Mouse (Mus musculus) frontal cortex, adult 2 months (tissue): ENCODE data around the gene Nap1l1. TPM values are rescaled to one million over a fixed set of nuclear protein-coding genes. Genes with fewer than 3 reads are reported as not detected.
"Not testable (repeated sequence)": the region's sequence is repeated elsewhere in the genome, so short reads cannot be mapped to it uniquely, and the experiment has no call there.

ENCODE experiments used
- DNase-seq, 2 experiments: peaks; one replicate each; pipeline ENCODE4 v3.0.0; 2022; ENCODE audit warnings: low spot score in 1 of 2; ENCODE audit errors: extremely low spot score in 1 of 2
- polyA plus RNA-seq: library from polyadenylated mRNA; depleted of rRNA; stranded (reverse); fragments of >200 nt; gene quantifications from 2 replicates; pipeline ENCODE4 v1.2.3, GENCODE M21; 2012

The Nap1l1 gene
- polyA plus RNA-seq, 1 experiment: 267 TPM

DNA sequence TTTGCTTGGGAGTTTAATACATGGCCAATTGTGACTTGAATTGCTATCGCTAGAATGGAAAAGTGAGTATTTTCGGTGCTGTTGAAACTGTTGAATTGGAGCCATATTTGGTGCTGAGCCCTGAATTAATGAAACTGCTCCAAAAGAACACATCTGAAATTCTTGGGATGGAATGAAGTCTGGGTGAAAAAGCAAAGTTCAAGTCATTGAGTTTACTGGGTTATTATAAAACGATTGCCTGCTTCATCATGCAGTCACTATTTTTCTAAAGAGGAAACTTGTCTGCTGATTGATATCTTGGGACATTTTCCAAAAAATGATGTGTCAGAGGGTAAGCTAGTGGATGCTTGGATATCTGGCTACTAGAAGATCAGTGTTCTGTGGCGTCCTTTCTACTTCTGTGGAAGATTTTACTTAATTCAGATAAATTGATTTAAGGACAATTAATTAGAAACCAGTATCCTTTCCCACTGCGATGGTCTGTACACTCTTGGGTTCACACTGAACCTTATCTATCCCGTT lies 4.0 kb downstream of the Nap1l1 start:
- DNase-seq: no peak

DNA sequence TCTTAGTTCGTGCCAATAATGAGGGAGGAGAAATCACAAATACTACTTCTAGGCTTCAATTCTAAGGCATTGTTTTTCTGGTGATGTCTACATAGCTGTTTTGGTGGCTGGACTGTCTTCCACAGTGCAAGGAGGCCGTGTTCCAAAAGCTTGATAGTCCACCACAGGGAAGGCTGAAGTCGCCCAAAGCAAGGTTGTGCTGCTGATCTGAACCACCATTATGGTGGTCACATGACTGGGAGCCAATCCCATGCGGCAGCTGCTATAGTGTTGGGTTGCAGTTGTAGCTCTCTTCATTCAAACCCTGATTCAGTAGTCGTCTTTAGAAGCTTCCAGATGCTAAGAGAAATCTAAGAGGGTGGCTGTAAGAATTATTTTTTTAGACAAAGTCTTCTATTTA lies 6.6 kb downstream of the Nap1l1 start:
- no peak for DNase-seq

DNA sequence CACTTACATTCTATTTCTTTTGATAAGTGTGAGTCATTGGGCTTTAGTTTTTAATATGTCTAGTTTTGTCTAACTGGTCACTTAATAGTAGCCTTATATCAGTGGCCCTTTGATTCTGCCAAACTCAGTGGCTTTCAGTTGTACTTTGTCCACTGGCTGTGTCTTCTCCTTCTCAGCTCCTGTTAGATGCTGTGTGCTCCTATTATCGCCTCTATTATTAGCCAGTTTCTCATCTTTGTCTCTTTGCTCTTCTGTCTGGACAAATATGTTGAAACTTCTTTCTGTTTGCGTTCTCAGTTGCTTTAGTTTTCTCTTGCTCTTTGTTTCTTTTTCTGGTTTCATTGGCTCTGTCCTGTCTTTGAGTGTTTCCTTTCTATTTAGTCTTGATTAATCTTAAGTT lies 9.6 kb downstream of the Nap1l1 start:
- no peak for DNase-seq

DNA sequence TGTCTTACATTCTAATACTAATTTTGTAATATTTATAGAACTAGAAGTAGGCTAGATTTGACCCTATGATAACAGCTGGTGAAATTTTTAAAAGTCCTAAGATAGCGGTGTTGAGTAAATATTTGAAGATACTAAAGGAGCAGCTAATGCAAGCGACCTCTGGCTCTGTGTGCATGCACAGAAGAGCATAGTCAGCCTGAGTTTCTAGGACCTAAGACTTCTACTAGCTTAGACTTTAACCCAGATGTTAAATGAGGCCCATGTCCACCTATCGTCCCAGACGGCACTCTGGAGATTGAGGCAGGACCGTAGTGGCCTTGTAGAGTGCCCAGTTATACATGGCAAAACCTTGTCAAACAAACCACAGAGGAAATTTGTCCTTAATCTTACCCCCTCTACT lies 11.1 kb downstream of the Nap1l1 start:
- DNase-seq: no peak

DNA sequence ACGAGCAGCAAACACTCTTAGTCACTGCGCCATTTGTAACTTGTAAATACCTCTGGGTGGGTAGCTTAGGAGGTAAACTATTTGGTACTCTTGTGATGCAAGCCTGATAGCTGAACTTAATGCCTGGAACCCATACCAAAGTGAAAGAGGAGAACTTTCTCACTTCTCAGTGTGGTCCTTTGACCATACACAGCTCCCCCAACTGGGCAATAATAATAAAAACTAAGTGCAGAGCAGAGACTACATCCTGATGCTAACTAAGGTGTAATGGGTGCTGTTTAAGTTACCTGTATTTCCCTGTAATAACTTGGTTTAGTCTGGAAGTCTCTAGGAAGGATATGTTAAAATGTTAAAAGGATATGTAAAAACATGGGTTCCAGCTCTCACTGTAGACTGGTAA lies 15.8 kb downstream of the Nap1l1 start:
- DNase-seq: no peak

DNA sequence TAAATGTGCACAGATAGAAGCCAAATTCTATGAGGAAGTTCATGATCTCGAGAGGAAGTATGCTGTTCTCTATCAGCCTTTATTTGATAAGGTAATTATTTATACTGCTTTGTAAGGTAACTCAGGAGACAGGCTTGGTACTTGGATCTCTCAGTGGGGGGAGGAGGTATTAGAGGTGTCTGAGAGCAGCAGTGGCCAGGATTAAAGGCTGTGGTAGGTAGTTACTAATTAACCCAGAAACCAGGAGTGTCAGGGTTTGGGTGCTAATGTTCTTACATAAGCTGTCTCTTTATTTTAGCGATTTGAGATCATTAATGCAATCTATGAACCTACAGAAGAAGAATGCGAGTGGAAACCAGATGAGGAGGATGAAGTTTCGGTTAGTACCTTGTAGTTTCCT lies 17.1 kb downstream of the Nap1l1 start:
- not testable (repeated sequence) for DNase-seq

DNA sequence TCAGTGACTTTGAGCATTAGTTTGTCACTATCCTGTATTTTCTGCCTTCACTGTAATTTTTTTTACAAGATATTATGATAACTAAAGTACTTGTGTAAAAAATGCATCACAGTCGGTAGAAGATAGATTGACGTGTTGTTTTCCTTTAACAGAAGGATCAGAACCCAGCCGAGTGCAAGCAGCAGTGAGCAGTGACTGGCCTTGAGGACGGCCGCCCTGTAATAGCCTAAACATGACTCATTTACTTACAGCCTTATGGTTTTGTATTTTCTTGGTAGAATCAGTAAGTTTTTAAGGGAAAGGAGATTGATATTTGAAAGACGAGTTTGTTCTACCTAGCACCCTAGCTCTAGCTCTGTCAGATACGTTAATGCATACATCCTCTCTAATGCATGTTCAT lies 22.9 kb downstream of the Nap1l1 start:
- DNase-seq: no peak

DNA sequence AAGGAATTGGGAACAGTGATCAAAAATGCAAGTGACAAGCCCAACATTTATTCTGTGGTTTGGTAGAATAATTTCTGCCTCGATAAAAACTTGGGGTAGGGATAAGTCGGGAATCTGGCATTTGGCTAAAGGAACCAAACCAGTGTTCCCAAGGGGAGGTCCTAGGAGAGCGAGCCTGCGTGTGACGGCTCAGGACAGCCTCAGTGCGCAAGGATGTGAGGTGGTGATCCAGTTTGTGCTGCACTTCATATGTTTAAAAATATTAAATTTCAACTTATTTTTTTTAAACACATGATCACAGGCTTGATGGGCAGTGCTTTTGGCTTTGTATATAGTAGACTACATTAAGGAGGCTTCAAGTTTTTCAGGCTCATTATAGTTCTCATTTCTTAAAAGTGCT lies 26.9 kb downstream of the Nap1l1 start:
- no peak for DNase-seq

DNA sequence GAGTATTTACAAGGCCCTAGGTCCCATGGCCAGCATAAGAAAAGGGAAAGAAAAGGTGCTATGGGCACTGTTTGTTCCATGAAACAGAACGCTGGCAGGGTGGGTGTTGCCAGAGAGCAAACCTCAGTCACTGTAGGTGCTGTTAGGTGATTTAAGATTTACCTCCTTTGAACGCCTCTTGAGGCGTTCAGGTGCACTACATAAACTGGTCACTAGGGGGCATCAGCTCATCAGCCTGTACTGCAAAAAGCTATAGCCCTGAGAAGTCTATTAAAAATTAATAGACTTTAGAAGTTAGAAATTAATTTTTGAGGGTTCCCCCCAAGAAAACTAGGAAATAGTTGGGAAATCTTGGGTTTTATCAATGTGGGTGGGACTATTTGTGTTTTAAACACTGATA lies 30.0 kb downstream of the Nap1l1 start:
- DNase-seq: peak; percentile 60 to 95

DNA sequence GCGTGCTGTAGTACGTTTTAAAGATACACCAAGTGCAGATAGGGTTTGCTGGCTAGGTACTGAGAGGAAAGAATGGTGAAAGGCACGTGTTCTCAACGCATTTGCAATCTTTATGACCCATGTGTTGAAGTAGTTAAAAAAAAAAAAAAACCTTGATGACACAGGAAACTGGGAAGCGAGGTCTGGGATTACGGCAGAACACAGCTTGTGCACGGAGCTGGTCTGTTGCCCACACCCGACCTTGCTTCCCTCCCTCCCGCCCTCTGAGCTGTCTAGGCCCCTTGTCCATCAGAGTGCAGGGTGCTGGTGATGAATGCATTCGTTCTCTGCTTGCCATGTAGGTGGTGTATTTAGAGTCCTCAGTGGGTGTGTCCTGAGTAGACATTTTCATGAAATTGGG lies 30.7 kb downstream of the Nap1l1 start:
- no peak for DNase-seq

DNA sequence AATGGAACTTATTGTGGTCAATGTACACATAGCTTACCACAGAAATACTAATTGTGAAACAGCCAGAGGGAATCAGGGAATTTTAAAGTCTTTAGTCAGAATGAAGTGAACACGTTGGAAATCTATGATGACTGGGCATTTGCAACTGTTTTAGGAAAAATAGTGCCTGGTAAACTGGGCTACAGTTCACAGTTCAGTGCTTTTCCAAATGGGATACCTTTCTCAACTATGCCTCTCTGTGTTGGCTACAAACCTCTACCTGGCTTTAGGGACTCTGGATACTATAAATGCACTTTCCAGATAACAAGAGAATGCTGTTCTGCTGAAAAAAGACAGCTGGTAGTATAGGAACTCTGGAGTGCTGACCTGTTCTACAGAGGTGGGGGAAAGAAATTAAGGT lies 31.6 kb downstream of the Nap1l1 start:
- DNase-seq: no peak

DNA sequence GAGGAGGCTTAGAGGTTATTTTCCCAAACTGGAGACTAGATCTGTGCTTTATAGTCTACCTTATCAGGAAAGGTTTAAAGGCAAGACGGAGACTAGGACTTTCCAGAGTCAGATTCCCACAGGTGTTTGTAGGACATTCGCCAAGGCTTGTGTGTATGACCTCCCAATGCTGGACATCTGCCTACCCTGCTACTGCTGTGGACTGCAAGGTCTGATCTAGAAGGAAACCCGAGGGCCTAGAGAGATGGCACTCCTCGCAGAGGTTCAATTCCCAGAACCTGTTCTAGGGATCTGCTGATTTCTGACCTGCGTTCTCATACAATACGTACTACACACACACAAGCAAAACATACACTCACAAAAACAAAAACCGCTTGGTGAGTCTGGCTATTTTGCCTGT lies 32.4 kb downstream of the Nap1l1 start:
- DNase-seq: no peak

DNA sequence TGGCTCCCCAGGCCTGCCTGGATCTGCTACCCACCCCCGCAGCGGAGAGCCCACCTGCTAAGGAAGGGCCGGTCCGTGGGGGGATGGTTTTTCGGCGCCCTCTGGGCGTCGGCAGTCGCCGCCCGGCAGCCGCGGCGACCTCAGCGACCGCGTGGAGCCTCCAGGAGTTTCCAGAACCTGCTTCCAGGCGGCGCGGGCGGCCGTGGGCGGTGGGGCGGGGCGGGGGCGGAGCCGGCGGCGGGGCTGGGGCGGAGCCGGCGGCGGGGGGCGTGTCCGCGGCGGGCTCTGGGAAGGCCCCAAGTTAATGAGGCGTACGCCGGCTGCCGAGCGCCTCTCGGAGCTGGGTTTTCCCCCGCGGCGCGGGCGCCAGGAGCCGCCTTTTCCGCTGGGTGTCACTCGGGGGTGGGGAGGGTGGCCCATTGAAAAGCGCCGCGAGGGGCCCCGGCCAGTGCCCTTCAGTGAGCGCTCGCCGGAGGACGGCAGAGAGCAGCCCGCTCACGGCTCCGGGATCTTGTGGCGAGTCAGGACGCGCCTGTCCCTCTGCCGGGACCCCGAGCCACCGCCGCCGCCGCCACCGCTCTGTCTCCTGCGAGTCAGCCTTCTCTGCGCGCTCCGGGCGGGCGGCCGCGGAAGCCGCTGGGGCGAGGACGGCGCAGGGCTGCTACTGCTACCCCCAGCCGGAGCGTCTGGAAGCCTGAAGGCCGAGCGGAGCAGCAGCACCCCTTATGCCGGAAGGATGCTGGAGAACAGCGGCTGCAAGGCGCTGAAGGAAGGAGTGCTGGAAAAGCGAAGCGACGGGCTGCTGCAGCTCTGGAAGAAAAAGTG lies 33.3 kb downstream of the Nap1l1 start, which contains the start of gene Phlda1:
TSS of gene Phlda1 (plus strand) at position 186 of the 825 bp plus-strand sequence.
- DNase-seq: peak; percentile 73 to 95

DNA sequence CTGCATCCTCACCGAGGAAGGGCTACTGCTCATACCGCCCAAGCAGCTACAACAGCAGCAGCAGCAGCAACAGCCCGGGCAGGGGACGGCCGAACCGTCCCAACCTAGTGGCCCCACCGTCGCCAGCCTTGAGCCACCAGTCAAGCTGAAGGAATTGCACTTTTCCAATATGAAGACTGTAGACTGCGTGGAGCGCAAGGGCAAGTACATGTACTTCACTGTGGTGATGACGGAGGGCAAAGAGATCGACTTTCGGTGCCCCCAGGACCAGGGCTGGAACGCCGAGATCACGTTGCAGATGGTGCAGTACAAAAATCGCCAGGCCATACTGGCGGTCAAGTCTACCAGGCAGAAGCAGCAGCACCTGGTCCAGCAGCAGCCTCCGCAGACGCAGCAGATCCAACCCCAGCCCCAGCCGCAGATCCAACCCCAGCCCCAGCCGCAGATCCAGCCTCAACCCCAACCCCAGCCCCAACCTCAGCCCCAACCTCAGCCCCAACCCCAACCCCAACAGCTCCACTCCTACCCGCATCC lies 34.0 kb downstream of the Nap1l1 start:
- DNase-seq: peak; percentile 43 to 53

DNA sequence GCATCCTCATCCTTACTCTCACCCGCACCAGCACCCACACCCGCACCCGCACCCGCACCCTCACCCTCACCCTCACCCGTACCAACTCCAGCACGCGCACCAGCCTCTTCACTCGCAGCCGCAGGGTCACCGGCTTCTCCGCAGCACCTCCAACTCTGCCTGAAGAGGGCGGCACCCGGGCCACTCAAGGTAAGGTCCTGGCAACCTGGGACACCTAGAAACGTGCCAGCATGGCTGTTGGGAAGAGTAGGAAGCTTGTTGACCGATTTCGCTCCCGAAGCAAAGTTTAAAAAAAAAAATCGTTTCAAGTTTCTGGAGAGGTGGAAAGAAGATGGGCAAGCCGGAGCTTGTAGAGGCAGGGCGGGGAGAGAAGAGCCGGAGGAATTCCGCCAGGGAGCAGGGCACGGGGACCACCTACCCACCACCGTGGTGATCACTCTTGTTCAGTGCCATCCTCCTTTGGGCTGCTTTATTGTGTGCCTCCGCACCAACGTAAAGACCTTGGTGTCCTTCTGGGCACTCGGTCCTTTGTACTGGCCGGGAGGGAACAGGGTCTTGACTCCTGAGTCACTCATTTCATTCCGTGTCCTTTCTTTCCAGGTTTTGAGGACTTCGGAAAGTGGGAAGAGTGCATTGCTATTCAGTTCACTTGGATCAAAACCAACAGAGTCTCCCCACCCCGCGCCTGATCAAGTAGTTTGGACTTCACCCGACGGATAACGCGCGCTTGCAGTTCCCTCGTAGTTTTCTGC lies 34.6 kb downstream of the Nap1l1 start:
- DNase-seq: peak; percentile 31 to 68

DNA sequence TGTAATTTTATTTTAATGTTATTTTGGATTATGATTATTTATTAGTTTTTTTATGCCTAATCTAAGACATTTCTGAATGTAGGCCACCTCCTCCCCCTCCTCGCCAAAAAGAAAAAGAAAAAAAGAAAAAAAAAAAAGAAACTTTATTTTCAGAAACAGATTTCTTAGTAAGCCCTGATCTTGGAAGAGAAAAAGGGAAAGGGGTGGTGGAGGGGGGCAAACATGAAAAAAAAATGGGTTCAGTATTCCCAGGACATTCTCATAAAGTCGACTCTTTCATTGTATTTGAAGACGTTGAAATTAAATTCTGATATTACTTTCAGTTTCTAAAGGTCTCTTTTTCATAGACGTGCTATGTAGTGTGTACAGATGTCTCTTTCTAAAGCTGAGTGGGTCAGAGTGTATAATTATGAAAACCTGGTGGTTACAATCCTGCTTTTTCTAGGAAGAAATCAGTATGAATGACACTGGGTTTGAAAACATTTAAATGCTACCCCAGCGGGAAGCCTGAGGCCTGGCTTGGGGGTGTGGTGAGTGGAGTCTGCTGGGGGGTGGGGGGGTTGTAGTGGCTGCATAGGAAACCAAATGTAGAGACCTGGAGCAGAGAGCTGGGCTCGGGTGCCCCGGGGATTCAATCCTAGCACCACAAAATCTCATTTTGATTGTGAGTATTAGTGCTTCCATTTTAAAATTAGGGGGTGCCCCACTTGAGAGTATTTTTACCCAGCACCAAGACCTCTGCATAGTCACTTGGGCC lies 35.5 kb downstream of the Nap1l1 start:
- DNase-seq: no peak

DNA sequence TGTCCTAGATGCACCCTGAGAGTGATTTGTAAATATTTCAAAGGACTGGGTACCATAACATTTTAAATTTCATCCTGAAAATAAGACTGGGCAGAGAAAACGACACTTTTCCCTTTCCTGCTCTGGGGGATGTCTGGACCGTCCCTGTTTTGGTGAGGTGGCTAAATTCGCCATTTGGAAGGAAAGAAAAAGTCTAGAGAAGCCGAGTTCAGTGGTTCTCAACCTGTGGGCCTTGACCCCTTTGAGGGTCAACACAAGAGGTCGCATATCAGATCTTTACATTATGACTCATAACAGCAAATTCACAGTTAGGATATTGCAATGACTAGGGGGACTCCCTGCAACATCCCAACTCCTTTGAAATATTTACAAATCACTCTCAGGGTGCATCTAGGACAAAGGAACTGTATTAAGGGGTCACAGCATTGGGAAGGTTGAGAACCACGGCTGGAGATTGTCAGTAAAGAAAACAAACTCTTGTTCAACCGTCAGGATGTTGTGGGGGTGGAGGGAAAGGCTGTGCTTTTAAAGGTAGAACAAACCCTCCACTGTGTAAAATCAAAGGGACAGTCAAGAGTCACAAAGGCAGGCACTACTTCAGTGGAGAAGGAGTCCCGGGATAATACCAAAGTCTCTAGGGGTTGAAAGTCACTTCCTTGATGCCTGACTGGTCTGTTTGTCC lies 36.2 kb downstream of the Nap1l1 start:
- DNase-seq: no peak

DNA sequence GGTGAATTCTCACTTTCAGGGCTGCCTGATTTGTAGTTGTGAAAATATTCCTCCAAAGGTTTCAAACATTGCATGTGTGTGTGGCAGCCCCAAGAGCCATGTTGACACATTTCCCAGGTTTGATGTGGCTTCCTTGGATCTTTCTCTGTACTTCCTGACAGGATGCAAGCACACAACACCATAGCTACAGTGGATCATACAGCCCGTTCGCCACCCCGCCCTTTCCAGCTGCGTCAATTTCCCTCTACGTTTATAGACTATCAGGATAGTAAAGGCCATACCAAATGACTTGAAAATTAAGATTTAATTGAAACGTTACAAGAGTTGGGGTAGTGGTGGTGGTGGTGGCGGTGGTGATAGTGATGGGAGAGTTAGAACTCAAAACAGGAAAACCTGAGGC lies 37.0 kb downstream of the Nap1l1 start:
- DNase-seq: no peak

DNA sequence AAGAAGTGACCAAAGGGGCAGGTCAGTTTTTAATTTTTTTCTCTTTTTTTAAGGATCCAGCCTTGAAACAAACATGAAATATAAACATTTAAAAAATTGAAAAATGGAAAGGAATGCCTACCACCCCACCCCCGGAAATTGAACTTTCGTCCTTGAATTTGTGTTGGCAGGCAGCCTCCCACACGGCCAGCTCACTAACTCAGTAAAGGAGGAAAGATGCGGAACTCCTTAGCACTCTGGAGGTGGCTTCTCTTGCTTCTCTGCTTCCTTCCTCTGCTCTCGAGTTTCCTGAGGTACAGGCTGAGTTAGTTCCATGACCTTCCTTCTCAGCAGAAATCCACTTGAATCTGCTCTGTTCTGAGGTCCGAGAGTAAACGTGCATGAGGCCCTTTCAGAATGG lies 37.8 kb downstream of the Nap1l1 start:
- peak in 1 of 2 experiments; percentile 41 for DNase-seq

DNA sequence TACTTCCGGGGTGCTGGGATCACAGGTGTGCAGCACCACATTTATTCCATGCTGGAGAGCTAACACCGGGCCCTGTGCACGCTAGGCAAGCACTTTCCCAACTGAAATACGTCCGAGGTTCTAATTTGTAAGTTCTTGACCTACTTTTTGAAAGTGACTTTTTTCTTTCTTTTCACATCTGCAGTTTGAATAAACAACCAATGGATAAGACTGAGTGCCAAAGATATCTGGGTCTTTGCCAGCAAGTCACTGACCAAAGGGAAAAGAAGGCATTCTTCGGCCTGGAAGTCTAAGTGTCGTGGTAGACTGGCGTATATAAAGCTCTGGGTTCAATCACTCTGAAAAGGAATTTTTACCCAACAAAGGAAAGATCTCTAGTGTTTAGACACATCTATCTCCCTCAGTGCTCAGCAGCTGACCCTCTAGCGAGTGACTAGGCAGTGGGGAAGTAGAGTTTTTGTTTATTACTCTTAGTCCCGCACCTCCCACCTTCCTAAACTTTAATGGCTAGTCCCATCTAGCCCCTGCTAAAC lies 39.1 kb downstream of the Nap1l1 start:
- no peak for DNase-seq
